Mouse (Mus musculus): ENCODE data around the gene BC005537. TPM values are rescaled to one million over a fixed set of nuclear protein-coding genes. Genes with fewer than 3 reads are reported as not detected.

The BC005537 gene
- 18.4 and 20.4 TPM in 2 replicates for polyA plus RNA-seq (2014; fragmentation: Nextera tagmentation; extraction: Ambion mirVana)

- H3K4me2 ChIP-seq (ENCODE audit: low read depth, severe bottlenecking) = peak within 1 kb of the TSS; percentile 91
- H3K4me3 ChIP-seq (ENCODE audit: low read depth, low read length) = peak within 1 kb of the TSS; percentile 98
- H3K9ac ChIP-seq (ENCODE audit: low read length) = peak within 1 kb of the TSS; percentile 88
- under 1% methylated on average over 74 of the region's 74 CpGs for WGBS
- H3K9me3 ChIP-seq (ENCODE audit: control insufficient read depth, low read length) = no peaks in the 10 kb centered on the region
- H3K27me3 ChIP-seq (ENCODE audit: control insufficient read depth, insufficient read depth, low read length) = no peaks in the 10 kb centered on the region
- no peak for DNase-seq (ENCODE audit: low spot score)
- peak within 1 kb of the TSS; percentile 98 for H3K27ac ChIP-seq (replicated peaks; ENCODE audit: low read depth, low read length)
- ATAC-seq (ENCODE audit: insufficient number of reproducible peaks, low FRiP score, low TSS enrichment, low read depth) = peak; percentile 31
- peaks cover 5% of the 10 kb centered on the region; the same call in 1 of the 2 replicates for H3K4me1 ChIP-seq (ENCODE audit: control insufficient read depth, insufficient read depth, low read length)
- H3K36me3 ChIP-seq (ENCODE audit: control insufficient read depth, insufficient read depth, low read length) = peaks cover under 1% of the 10 kb centered on the region; the same call in 1 of the 2 replicates
Observed at GRCm38 (mm10) chr13:24801308-24801921, at the start of gene BC005537. Gene BC005537 (plus strand): TSS chr13:24801657.

DNA sequence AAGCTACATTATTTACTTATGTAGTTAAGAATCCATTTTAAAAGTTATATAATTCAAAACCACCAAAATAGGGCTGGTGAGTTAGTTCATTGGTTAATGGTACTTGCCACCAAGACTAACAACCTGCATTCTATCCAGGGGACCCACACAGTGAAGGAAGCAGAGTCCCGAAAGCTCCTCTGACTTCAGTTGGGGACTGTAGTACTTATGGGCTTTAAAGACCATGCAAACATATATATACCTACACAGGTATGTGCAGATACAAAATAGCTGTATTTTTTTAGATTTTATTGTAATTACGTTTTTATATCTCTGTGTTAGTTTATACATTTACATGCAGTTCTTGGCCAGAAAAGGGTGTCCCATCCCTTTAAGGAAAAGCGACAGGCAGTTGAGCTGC lies 44.7 kb upstream of the BC005537 start:
- peaks cover 5% of the 10 kb centered on the region; the same call in 1 of the 2 replicates for H3K4me1 ChIP-seq (ENCODE audit: control insufficient read depth, insufficient read depth, low read length)
- H3K4me2 ChIP-seq (ENCODE audit: low read depth, severe bottlenecking) = no peak overlapping the region
- WGBS = 95% methylated on average over 3 of the region's 3 CpGs
- H3K9me3 ChIP-seq (ENCODE audit: control insufficient read depth, low read length) = no peaks in the 10 kb centered on the region
- no peak overlapping the region for H3K9ac ChIP-seq (ENCODE audit: low read length)
- DNase-seq (ENCODE audit: low spot score) (no peak), ATAC-seq (ENCODE audit: insufficient number of reproducible peaks, low FRiP score, low TSS enrichment, low read depth) (no peak)
- no peak overlapping the region for H3K27ac ChIP-seq (replicated peaks; ENCODE audit: low read depth, low read length)
- no peaks in the 10 kb centered on the region for H3K27me3 ChIP-seq (ENCODE audit: control insufficient read depth, insufficient read depth, low read length)
- no peak overlapping the region for H3K4me3 ChIP-seq (ENCODE audit: low read depth, low read length)
- H3K36me3 ChIP-seq (ENCODE audit: control insufficient read depth, insufficient read depth, low read length) = peaks cover 11% of the 10 kb centered on the region; the same call in 1 of the 2 replicates

DNA sequence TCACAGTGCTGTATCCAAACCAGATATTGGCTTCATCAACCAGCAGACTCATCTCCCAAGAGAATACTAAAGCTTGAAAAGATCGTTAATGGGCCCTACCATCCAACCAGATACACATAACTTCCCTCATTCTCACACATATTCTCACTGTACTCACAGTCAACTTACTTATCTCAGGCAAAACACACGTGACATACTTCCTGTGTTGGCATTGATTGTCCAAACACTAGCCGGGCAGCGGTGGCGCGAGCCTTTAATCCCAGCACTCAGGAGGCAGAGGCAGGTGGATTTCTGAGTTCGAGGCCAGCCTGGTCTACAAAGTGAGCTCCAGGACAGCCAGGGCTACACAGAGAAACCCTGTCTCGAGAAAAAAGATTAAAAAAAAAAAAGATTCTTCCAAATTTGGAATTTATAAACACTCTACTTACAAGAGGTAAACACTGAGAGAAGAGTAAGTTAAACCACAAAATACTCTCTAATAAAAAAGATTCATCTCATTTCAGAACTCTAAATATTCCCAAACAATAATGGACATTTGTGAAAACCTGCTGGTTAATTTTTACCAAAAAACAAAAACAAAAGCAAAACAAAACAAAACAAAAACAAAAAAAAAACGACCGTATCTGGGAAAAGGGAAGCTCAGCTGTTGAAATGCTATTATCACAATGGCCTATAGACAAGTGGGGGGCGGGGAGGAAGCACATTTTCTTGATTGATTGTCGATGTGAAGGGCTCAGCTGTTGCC lies 43.5 kb upstream of the BC005537 start:
- no peaks in the 10 kb centered on the region for H3K9me3 ChIP-seq (ENCODE audit: control insufficient read depth, low read length)
- no peak overlapping the region for H3K4me2 ChIP-seq (ENCODE audit: low read depth, severe bottlenecking)
- 92% methylated on average over 12 of the region's 12 CpGs for WGBS
- DNase-seq (ENCODE audit: low spot score) (no peak), ATAC-seq (ENCODE audit: insufficient number of reproducible peaks, low FRiP score, low TSS enrichment, low read depth) (no peak)
- no peak overlapping the region for H3K9ac ChIP-seq (ENCODE audit: low read length)
- no peak overlapping the region for H3K27ac ChIP-seq (replicated peaks; ENCODE audit: low read depth, low read length)
- H3K4me1 ChIP-seq (ENCODE audit: control insufficient read depth, insufficient read depth, low read length) = peaks cover 5% of the 10 kb centered on the region; the same call in 1 of the 2 replicates
- peaks cover 11% of the 10 kb centered on the region; the same call in 1 of the 2 replicates for H3K36me3 ChIP-seq (ENCODE audit: control insufficient read depth, insufficient read depth, low read length)
- no peaks in the 10 kb centered on the region for H3K27me3 ChIP-seq (ENCODE audit: control insufficient read depth, insufficient read depth, low read length)
- no peak overlapping the region for H3K4me3 ChIP-seq (ENCODE audit: low read depth, low read length)

GRCm38 (mm10) chr13:24759451-24759850 lies 42.0 kb upstream of the BC005537 start:
- DNase-seq (ENCODE audit: low spot score) (no peak), ATAC-seq (ENCODE audit: insufficient number of reproducible peaks, low FRiP score, low TSS enrichment, low read depth) (no peak)
- Histone ChIP-seq H3K9me3 (ENCODE audit: control insufficient read depth, low read length) (no peaks in the 10 kb centered on the region), H3K4me2 (ENCODE audit: low read depth, severe bottlenecking) (no peak overlapping the region), H3K4me3 (ENCODE audit: low read depth, low read length) (no peak overlapping the region), H3K4me1 (ENCODE audit: control insufficient read depth, insufficient read depth, low read length) (peaks cover 5% of the 10 kb centered on the region; the same call in 1 of the 2 replicates), H3K27me3 (ENCODE audit: control insufficient read depth, insufficient read depth, low read length) (no peaks in the 10 kb centered on the region), H3K9ac (ENCODE audit: low read length) (no peak overlapping the region), H3K27ac (replicated peaks; ENCODE audit: low read depth, low read length) (no peak overlapping the region), H3K36me3 (ENCODE audit: control insufficient read depth, insufficient read depth, low read length) (peaks cover 11% of the 10 kb centered on the region; the same call in 1 of the 2 replicates)
- WGBS = 95% methylated on average over 10 of the region's 10 CpGs

DNA sequence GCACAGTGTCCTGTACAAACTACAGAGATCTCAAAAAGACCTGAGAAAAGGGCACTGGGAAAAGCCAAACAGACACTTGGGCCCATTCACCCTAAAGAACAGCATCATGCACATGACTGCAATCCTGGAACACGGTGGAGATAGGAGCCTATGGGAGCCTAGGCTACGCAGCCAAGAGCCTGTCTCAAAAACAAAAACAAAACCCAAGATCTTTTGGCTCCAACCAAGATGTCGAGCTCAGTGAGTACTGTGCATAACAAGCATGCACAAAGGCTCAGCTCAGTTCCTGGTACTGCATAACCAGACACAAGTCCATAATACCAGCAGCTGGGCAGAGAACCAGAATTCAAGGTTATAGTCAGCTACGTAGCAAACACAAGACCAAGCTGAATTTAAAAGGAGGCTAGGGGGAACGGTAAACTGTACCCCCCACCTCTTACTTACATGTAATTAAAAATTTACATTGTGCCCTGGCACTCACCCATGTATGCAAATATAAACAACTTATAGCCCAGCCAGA lies 41.0 kb upstream of the BC005537 start:
- 75% methylated on average over 5 of the region's 5 CpGs for WGBS
- Histone ChIP-seq H3K4me2 (ENCODE audit: low read depth, severe bottlenecking) (peak overlapping the region; percentile 65), H3K27ac (replicated peaks; ENCODE audit: low read depth, low read length) (no peak overlapping the region), H3K4me1 (ENCODE audit: control insufficient read depth, insufficient read depth, low read length) (peaks cover 5% of the 10 kb centered on the region; the same call in 1 of the 2 replicates), H3K4me3 (ENCODE audit: low read depth, low read length) (peak overlapping the region; percentile 91), H3K9me3 (ENCODE audit: control insufficient read depth, low read length) (no peaks in the 10 kb centered on the region), H3K9ac (ENCODE audit: low read length) (peak overlapping the region; percentile 96; the same call in 1 of the 2 replicates), H3K36me3 (ENCODE audit: control insufficient read depth, insufficient read depth, low read length) (peaks cover 11% of the 10 kb centered on the region; the same call in 1 of the 2 replicates), H3K27me3 (ENCODE audit: control insufficient read depth, insufficient read depth, low read length) (no peaks in the 10 kb centered on the region)
- ATAC-seq (ENCODE audit: insufficient number of reproducible peaks, low FRiP score, low TSS enrichment, low read depth) = no peak
- DNase-seq (ENCODE audit: low spot score) = no peak

GRCm38 (mm10) chr13:24761083-24761402 lies 40.4 kb upstream of the BC005537 start:
- peak overlapping the region; percentile 65 for H3K4me2 ChIP-seq (ENCODE audit: low read depth, severe bottlenecking)
- DNase-seq (ENCODE audit: low spot score) (no peak), ATAC-seq (ENCODE audit: insufficient number of reproducible peaks, low FRiP score, low TSS enrichment, low read depth) (0 out of 2 replicates have a peak, but pooled peaks have one; percentile 33)
- H3K4me1 ChIP-seq (ENCODE audit: control insufficient read depth, insufficient read depth, low read length) = peaks cover 5% of the 10 kb centered on the region; the same call in 1 of the 2 replicates
- WGBS = 7% methylated on average over 10 of the region's 10 CpGs
- peak overlapping the region; percentile 91 for H3K4me3 ChIP-seq (ENCODE audit: low read depth, low read length)
- H3K27me3 ChIP-seq (ENCODE audit: control insufficient read depth, insufficient read depth, low read length) = no peaks in the 10 kb centered on the region
- H3K9ac ChIP-seq (ENCODE audit: low read length) = peak overlapping the region; percentile 96
- H3K9me3 ChIP-seq (ENCODE audit: control insufficient read depth, low read length) = no peaks in the 10 kb centered on the region
- H3K27ac ChIP-seq (replicated peaks; ENCODE audit: low read depth, low read length) = peak overlapping the region; percentile 61; the same call in 1 of the 2 replicates
- H3K36me3 ChIP-seq (ENCODE audit: control insufficient read depth, insufficient read depth, low read length) = peaks cover 9% of the 10 kb centered on the region; the same call in 1 of the 2 replicates

DNA sequence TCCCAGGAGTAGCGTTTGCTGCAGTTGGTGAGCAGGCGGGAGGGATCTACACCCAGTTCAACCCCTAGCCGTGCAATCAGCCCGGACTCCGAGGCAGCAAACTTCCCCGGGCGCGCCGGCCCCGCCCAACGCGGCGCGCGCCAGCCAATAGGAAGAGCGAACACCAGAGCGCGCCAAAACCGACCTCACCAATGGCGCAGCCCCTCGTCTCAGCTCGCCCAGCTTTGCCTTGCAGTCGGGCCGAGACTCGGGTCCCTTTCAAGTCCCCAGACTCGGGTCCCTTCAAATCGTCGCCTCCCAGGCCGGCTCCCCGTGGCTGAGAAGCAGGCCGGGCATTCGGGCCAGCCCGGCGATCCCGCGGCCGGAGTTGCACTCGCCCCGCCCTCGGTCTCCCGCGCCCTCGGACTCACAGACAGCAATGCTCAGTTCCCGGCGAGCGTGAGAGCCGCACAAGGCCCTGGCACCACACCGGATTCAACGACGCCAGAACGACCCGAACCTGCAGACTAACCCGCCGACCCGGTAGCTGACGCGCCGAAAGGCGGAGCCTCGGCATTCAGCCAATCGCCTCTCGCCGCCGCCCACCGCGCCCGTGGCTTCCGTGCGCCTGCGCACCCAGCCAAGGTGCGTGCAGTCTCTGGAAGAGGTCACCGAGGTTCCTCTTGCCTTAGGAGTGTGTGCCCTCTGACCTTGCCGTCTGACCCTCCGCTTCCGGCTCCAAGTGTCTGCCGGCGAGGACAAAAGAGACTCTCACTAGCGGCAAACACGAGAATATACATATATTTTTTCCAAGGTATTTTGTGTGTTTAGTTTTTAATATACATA lies 39.8 kb upstream of the BC005537 start, which contains the start of gene Gmnn:
Gmnn (minus strand) TSS at position 521 of the 825 bp plus-strand sequence.
- Histone ChIP-seq H3K9me3 (ENCODE audit: control insufficient read depth, low read length) (no peaks in the 10 kb centered on the region), H3K27me3 (ENCODE audit: control insufficient read depth, insufficient read depth, low read length) (no peaks in the 10 kb centered on the region), H3K4me1 (ENCODE audit: control insufficient read depth, insufficient read depth, low read length) (peaks cover 5% of the 10 kb centered on the region; the same call in 1 of the 2 replicates), H3K4me3 (ENCODE audit: low read depth, low read length) (peak within 1 kb of the TSS; percentile 91), H3K27ac (replicated peaks; ENCODE audit: low read depth, low read length) (peak within 1 kb of the TSS; percentile 92), H3K4me2 (ENCODE audit: low read depth, severe bottlenecking) (peak within 1 kb of the TSS; percentile 65), H3K36me3 (ENCODE audit: control insufficient read depth, insufficient read depth, low read length) (peaks cover 6% of the 10 kb centered on the region; the same call in 1 of the 2 replicates), H3K9ac (ENCODE audit: low read length) (peak within 1 kb of the TSS; percentile 96)
- ATAC-seq (ENCODE audit: insufficient number of reproducible peaks, low FRiP score, low TSS enrichment, low read depth) = peak; percentile 98
- peak; percentile 92 for DNase-seq (ENCODE audit: low spot score)
- under 1% methylated on average over 77 of the region's 79 CpGs for WGBS
